Mouse (Mus musculus) erythroblast, adult 5-6 weeks (primary cell): ENCODE data around the gene Cyp2c40. TPM values are rescaled to one million over a fixed set of nuclear protein-coding genes. Genes with fewer than 3 reads are reported as not detected.
"Not testable (repeated sequence)": the region's sequence is repeated elsewhere in the genome, so short reads cannot be mapped to it uniquely, and the experiment has no call there.

Source experiments
- ATAC-seq: replicated peaks from 2 replicates; pipeline ENCODE4 v1.8.0; 2016; ENCODE audit warnings: moderate number of reproducible peaks, mild to moderate bottlenecking, moderate TSS enrichment, inconsistent platforms; ENCODE audit not compliant: poor library complexity, low FRiP score, severe bottlenecking
- total RNA-seq, 2 experiments: library from RNA; stranded (forward) in 1 of 2; stranded (reverse) in 1 of 2; fragments of 150-400 nt in 1 of 2; fragments of 200-764, 138-1000 nt in 1 of 2; gene quantifications; 2 replicates each; pipeline versions ENCODE4 v1.2.3 to v1.2.4; 2015 to 2017; ENCODE audit warnings: low replicate concordance in 2 of 2

The Cyp2c40 gene
- total RNA-seq (2015; ENCODE audit: low replicate concordance), result not detected in 2 replicates
- not detected in 2 replicates for total RNA-seq (2017; ENCODE audit: low replicate concordance)

- not testable (repeated sequence) for ATAC-seq
Measured at GRCm38 (mm10) chr19:39812714-39813113, at the start of gene Cyp2c40. TSS of gene Cyp2c40 (minus strand) at chr19:39812814.

DNA sequence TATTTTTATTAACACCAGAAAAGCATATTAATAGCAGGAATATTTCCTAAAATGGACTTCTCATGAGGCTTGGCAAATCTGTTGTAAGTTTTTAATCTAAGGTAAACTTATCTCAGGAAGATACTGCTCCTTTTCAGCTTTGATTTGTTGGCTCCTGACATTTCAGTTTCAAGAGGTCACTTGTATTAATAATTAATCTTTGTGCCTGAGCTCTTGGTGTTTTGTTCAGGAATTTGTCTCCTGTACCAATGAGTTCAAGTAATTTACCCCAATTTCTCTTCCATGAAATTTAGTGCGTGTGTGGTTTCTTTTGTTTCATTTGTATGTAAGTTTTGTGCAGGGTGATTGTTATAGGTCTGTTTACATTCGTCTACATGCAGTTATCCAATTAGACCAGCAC lies 8.3 kb upstream of the Cyp2c40 start:
- ATAC-seq, result not testable (repeated sequence)

DNA sequence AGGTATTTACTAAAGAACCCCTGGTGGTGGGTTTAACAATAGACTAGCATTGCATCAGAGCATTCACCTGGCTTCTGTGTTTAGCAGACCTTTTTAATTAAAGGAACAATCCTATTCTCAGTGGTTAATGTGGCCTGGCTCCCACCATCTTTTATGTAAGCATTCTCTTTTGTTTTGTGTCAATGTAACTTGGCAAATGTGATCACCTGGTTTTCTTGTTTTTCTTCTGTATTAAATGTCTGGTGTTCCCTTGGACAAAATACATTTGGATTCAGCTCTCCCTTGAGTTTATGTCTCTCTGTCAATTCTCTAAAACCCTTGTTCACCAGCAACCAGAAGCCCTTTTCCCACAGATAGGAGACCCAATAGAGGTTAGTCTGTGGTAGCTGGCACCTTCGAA lies 3.8 kb upstream of the Cyp2c40 start:
- not testable (repeated sequence) for ATAC-seq

- ATAC-seq, result not testable (repeated sequence)
Measured at GRCm38 (mm10) chr19:39815991-39816390, 3.4 kb upstream of the Cyp2c40 start.

- ATAC-seq, result not testable (repeated sequence)
Measured at GRCm38 (mm10) chr19:39785458-39785857, 27.2 kb downstream of the Cyp2c40 start.

- ATAC-seq, result no peak
Measured at GRCm38 (mm10) chr19:39745357-39745756, 67.3 kb downstream of the Cyp2c40 start.

GRCm38 (mm10) chr19:39744361-39744760 lies 68.3 kb downstream of the Cyp2c40 start:
- ATAC-seq, result not testable (repeated sequence)

DNA sequence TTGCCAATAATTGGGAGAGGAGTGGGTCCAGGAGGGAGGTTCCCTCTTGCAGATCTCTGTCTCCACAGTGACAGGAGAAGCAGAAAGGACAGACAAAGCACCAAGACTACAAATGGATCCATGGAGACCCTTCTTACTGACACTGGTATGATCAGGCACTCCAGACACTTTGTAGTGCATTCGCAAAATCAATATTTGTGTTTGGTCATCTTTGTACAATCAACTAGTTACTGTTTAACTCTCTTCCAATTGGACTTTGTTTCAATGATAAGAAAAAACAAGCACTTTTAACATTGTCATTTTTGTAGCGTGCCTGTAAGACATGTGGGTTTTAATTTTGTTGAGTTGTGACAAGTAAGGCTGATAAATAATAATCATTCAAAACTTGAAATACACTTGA lies 71.7 kb downstream of the Cyp2c40 start, which contains the start of gene Cyp2c68:
Gene Cyp2c68, minus strand, starts transcription at position 135 of the 400 bp plus-strand sequence.
- ATAC-seq, result no peak

Other genes with a start within 250 kb of the Cyp2c40 start
- not detected in 2 replicates for gene Cyp2c67, start 163.8 kb downstream of the Cyp2c40 start, total RNA-seq (2015; ENCODE audit: low replicate concordance)
- gene Cyp2c67, start 163.8 kb downstream of the Cyp2c40 start, total RNA-seq (2017; ENCODE audit: low replicate concordance), result not detected in 2 replicates
- not detected in 2 replicates for gene Cyp2c68, start 71.8 kb downstream of the Cyp2c40 start, total RNA-seq (2015; ENCODE audit: low replicate concordance)
- gene Cyp2c68, start 71.8 kb downstream of the Cyp2c40 start, total RNA-seq (2017; ENCODE audit: low replicate concordance), result not detected in 2 replicates
- not detected in 2 replicates for gene Cyp2c69, start 74.0 kb upstream of the Cyp2c40 start, total RNA-seq (2015; ENCODE audit: low replicate concordance)
- gene Cyp2c69, start 74.0 kb upstream of the Cyp2c40 start, total RNA-seq (2017; ENCODE audit: low replicate concordance), result not detected in 2 replicates
- gene Cyp2c37, start 179.6 kb upstream of the Cyp2c40 start, total RNA-seq (2015; ENCODE audit: low replicate concordance), result not detected in 2 replicates
- gene Cyp2c37, start 179.6 kb upstream of the Cyp2c40 start, total RNA-seq (2017; ENCODE audit: low replicate concordance), result not detected in 2 replicates